9 mouse cellular contexts compared by ENCODE assay signal in genomic region chr9:45118552-45118951, GRCm38 (mm10). TPM values are rescaled to one million over a fixed set of nuclear protein-coding genes. Genes with fewer than 3 reads are reported as not detected.
DNase-seq lines count a peak whose midpoint lies in the region; ATAC-seq lines count a peak whose summit lies in the region.
"Had no signal": no experiment of that assay in that cellular context is flagged by ENCODE, and none has a peak within 500 bp of the region (broad histone marks: within the 10 kb centered on the region; RNA-seq: fewer than 3 reads in every experiment).

No protein-coding gene starts in this region.

- H3K27ac ChIP-seq in kidney, embryonic 16.5 days (ENCODE audit: low read length), result no peak overlapping the region
- H3K27ac ChIP-seq in hindbrain, embryonic 13.5 days, result no peak overlapping the region; the same call in 1 of the 2 replicates
- peak overlapping the region; percentile 96 for H3K27ac ChIP-seq in midbrain, embryonic 16.5 days (ENCODE audit: low read length)

- H3K4me2 ChIP-seq in kidney, embryonic 16.5 days (replicated peaks; ENCODE audit: low read depth, low read length), result peak overlapping the region; percentile 63
- H3K4me2 ChIP-seq in hindbrain, embryonic 13.5 days, result peak overlapping the region; percentile 74
- peak overlapping the region; percentile 80 for H3K4me2 ChIP-seq in midbrain, embryonic 16.5 days (ENCODE audit: low read length)

- 20% methylated on average over 10 of the region's 10 CpGs for WGBS in kidney, embryonic 16.5 days
- 31% methylated on average over 10 of the region's 10 CpGs for WGBS in hindbrain, embryonic 13.5 days
- WGBS in midbrain, embryonic 16.5 days, result 23% methylated on average over 10 of the region's 10 CpGs

- peaks cover 3% of the 10 kb centered on the region; the same call in 1 of the 2 replicates for H3K27me3 ChIP-seq in kidney, embryonic 16.5 days (ENCODE audit: insufficient read depth, low read length)
- H3K27me3 ChIP-seq in hindbrain, embryonic 13.5 days, result peaks cover 12% of the 10 kb centered on the region; the same call in 1 of the 2 replicates
- no peaks in the 10 kb centered on the region for H3K27me3 ChIP-seq in midbrain, embryonic 16.5 days (ENCODE audit: control insufficient read depth, insufficient read depth, low read depth, low read length)

- H3K4me1 ChIP-seq in kidney, embryonic 16.5 days (ENCODE audit: insufficient read depth, low read length), result peaks cover 16% of the 10 kb centered on the region
- peaks cover 44% of the 10 kb centered on the region for H3K4me1 ChIP-seq in hindbrain, embryonic 13.5 days (replicated peaks)
- peaks cover 32% of the 10 kb centered on the region for H3K4me1 ChIP-seq in midbrain, embryonic 16.5 days (ENCODE audit: control insufficient read depth, insufficient read depth, low read length)

- H3K9me3 ChIP-seq in kidney, embryonic 16.5 days (ENCODE audit: low read length), result no peaks in the 10 kb centered on the region
- H3K9me3 ChIP-seq in hindbrain, embryonic 13.5 days, result no peaks in the 10 kb centered on the region
- H3K9me3 ChIP-seq in midbrain, embryonic 16.5 days (replicated peaks; ENCODE audit: control insufficient read depth, low read length, poor library complexity, severe bottlenecking), result no peaks in the 10 kb centered on the region
- H3K9me3 ChIP-seq: G1E had no signal

- no peak for ATAC-seq in kidney, embryonic 16.5 days (ENCODE audit: low FRiP score, low TSS enrichment)
- ATAC-seq in hindbrain, embryonic 13.5 days (ENCODE audit: low FRiP score), result no peak
- no peak for ATAC-seq in midbrain, embryonic 16.5 days

- DNase-seq in kidney, adult 11 months, result no peak
- DNase-seq in cerebellum, postnatal 14 days, result peak; percentile 87 to 90
- no peak for DNase-seq in gastrocnemius, postnatal 10 days
- DNase-seq in T-cell, adult 2 months (ENCODE audit: low spot score), result no peak
- no peak for DNase-seq in Muller cell, postnatal 12 days (ENCODE audit: inconsistent ontology term)

- H3K4me3 ChIP-seq in kidney, embryonic 16.5 days (ENCODE audit: low read length), result peak overlapping the region; percentile 65
- H3K4me3 ChIP-seq in hindbrain, embryonic 13.5 days, result peak overlapping the region; percentile 71
- H3K4me3 ChIP-seq in midbrain, embryonic 16.5 days (ENCODE audit: low read depth, low read length), result peak overlapping the region; percentile 80

- H3K9ac ChIP-seq in kidney, embryonic 16.5 days (replicated peaks; ENCODE audit: low read length), result peak overlapping the region; percentile 78
- peak overlapping the region; percentile 90 for H3K9ac ChIP-seq in hindbrain, embryonic 13.5 days
- H3K9ac ChIP-seq in midbrain, embryonic 16.5 days (ENCODE audit: low read depth, low read length), result peak overlapping the region; percentile 97

- no peaks in the 10 kb centered on the region for H3K36me3 ChIP-seq in kidney, embryonic 16.5 days (ENCODE audit: insufficient read depth, low read length)
- H3K36me3 ChIP-seq in hindbrain, embryonic 13.5 days, result no peaks in the 10 kb centered on the region; the same call in 1 of the 2 replicates
- no peaks in the 10 kb centered on the region for H3K36me3 ChIP-seq in midbrain, embryonic 16.5 days (ENCODE audit: control insufficient read depth, insufficient read depth, low read length)
- H3K36me3 ChIP-seq: G1E had no signal

RNA-seq across cellular contexts. Expression of gene Scn2b, which starts 1.0 kb away (rescaled TPM):
- 4.7 and 5.0 TPM in 2 replicates for polyA plus RNA-seq in kidney, embryonic 16.5 days (2015; fragmentation: Nextera tagmentation; extraction: Ambion mirVana)
- polyA plus RNA-seq in hindbrain, embryonic 13.5 days (2015; fragmentation: Nextera tagmentation; extraction: Ambion mirVana), result 7.6 and 8.0 TPM in 2 replicates
- polyA plus RNA-seq in midbrain, embryonic 16.5 days (2015; fragmentation: Nextera tagmentation; extraction: Ambion mirVana), result 10.0 and 11.3 TPM in 2 replicates
- 1 to 10 TPM; 1.8 to 2.2 TPM for total RNA-seq in gastrocnemius, postnatal 10 days (2021)
- polyA plus RNA-seq: G1E had no signal

RNA-seq across cellular contexts. Expression of gene Scn4b, which starts 19.6 kb away (rescaled TPM):
- 0.91 and 1.0 TPM in 2 replicates for polyA plus RNA-seq in kidney, embryonic 16.5 days (2015; fragmentation: Nextera tagmentation; extraction: Ambion mirVana)
- 0.18 and 0.27 TPM in 2 replicates for polyA plus RNA-seq in hindbrain, embryonic 13.5 days (2015; fragmentation: Nextera tagmentation; extraction: Ambion mirVana)
- polyA plus RNA-seq in midbrain, embryonic 16.5 days (2015; fragmentation: Nextera tagmentation; extraction: Ambion mirVana), result 0.28 and 0.31 TPM in 2 replicates
- total RNA-seq in gastrocnemius, postnatal 10 days (2021), result 10 to 100 TPM; 72.8 to 79.1 TPM
- polyA plus RNA-seq: G1E had no signal

RNA-seq across cellular contexts. Expression of gene Jaml, which starts 39.6 kb away (rescaled TPM):
- 0.30 TPM in 1 of 2 replicates, not detected in the other for polyA plus RNA-seq in kidney, embryonic 16.5 days (2015; fragmentation: Nextera tagmentation; extraction: Ambion mirVana)
- polyA plus RNA-seq in hindbrain, embryonic 13.5 days (2015; fragmentation: Nextera tagmentation; extraction: Ambion mirVana), result 0.12 and 0.26 TPM in 2 replicates
- 0.29 and 0.32 TPM in 2 replicates for polyA plus RNA-seq in midbrain, embryonic 16.5 days (2015; fragmentation: Nextera tagmentation; extraction: Ambion mirVana)
- total RNA-seq in gastrocnemius, postnatal 10 days (2021), result under 1 TPM; 0.27 to 0.42 TPM
- total RNA-seq: G1E had no signal
- polyA plus RNA-seq: G1E had no signal

Comparison
In these comparisons a context has a peak if more than half of its experiments do, and no peak if none do; other contexts are left out.
1. DNase-seq: peak in cerebellum, postnatal 14 days (2 of 2); none in kidney, adult 11 months (single experiment), gastrocnemius, postnatal 10 days (single experiment), T-cell, adult 2 months (single experiment) and Muller cell, postnatal 12 days (single experiment).
2. Peak in every context shown above with its lines, with median percentiles within 50 percentile points of each other: H3K4me2 ChIP-seq, H3K4me3 ChIP-seq and H3K9ac ChIP-seq.